Mouse (Mus musculus) intestine, embryonic 15.5 days (tissue): ENCODE data around the gene Bag2. TPM values are rescaled to one million over a fixed set of nuclear protein-coding genes. Genes with fewer than 3 reads are reported as not detected.
A peak's percentile ranks its signal among the peaks of the same experiment; 100 is the strongest.

Source experiments
- ATAC-seq: fragments of 200-750 bp; cut with Nextera tagmentation; 2 replicates; pipeline ENCODE4 v1.8.0; 2017; ENCODE audit warnings: moderate TSS enrichment, moderate library complexity
- H3K27ac ChIP-seq: fragments of 300-500 bp; sonication (generic); 2 replicates; pipeline ENCODE4 v1.5.1; 2015; ENCODE audit warnings: mild to moderate bottlenecking, inconsistent platforms
- H3K27me3 ChIP-seq: fragments of 300-500 bp; sonication (generic); replicated peaks from 2 replicates; pipeline ENCODE4 v1.6.1; 2015; ENCODE audit warnings: inconsistent platforms
- H3K36me3 ChIP-seq: fragments of 300-500 bp; sonication (generic); 2 replicates; pipeline ENCODE4 v1.6.1; 2015; ENCODE audit warnings: inconsistent platforms
- H3K4me1 ChIP-seq: fragments of 300-500 bp; sonication (generic); replicated peaks from 2 replicates; pipeline ENCODE4 v1.6.1; 2015; ENCODE audit warnings: inconsistent platforms
- H3K4me2 ChIP-seq: fragments of 300-500 bp; sonication (generic); replicated peaks from 2 replicates; pipeline ENCODE4 v1.6.1; 2015; ENCODE audit warnings: mild to moderate bottlenecking, inconsistent platforms
- H3K4me3 ChIP-seq: fragments of 300-500 bp; sonication (generic); replicated peaks from 2 replicates; pipeline ENCODE4 v1.5.1; 2015; ENCODE audit warnings: inconsistent platforms
- H3K9ac ChIP-seq: fragments of 300-500 bp; sonication (generic); 2 replicates; pipeline ENCODE4 v1.6.1; 2015; ENCODE audit warnings: inconsistent platforms
- H3K9me3 ChIP-seq: fragments of 300-500 bp; sonication (generic); 2 replicates; pipeline ENCODE4 v1.6.1; 2016; ENCODE audit warnings: inconsistent platforms
- WGBS: fragments of 180-500 bp; shearing (Covaris S2); methylation state at CpG from one replicate; pipeline ENCODE4 v1.1.7; 2015; 5-methylcytosine and 5-hydroxymethylcytosine counted together
- polyA plus RNA-seq: library from polyadenylated mRNA; unstranded; fragments of >200 nt; fragmentation: Nextera tagmentation; extraction: Ambion mirVana; gene quantifications from 2 replicates; pipeline ENCODE4 v1.2.1, GENCODE M21; 2015

Bag2 gene
- polyA plus RNA-seq, result 55.8 and 56.3 TPM in 2 replicates

DNA sequence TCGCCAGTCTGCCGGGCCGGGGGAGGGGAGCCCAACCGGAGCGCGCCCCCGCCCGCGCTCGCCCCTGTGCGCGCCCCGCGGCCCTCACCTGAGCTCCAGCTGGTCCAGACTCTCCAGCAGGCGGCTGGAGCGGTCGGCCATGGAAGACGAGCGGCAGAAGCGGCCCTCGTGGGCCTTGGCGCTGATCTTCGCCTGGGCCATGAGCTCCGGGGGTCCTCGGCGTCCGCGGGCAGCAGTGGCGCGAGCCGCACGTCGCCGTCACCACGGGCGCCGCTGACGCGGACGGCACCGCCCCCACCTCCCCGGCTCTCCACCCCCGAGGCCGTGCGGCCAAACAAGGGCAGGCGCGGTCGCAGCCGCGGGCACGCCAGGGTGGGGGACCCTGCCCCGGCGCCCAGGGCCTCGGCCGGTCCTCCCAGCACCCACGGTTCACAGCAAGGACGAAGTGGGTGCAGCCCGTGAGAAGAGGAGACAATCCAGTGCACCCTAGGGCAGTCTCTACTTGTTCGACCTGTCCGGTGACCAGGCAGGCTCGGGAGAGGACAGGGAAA lies at the start of gene Bag2:
Bag2 (minus strand) TSS at position 305 of the 551 bp plus-strand sequence.
- H3K27me3 ChIP-seq, result no peaks in the 10 kb centered on the region
- H3K9ac ChIP-seq, result peak within 1 kb of the TSS; percentile 91
- peak within 1 kb of the TSS; percentile 94 for H3K4me2 ChIP-seq
- peak; percentile 87 for ATAC-seq
- H3K4me1 ChIP-seq, result 0 out of 2 replicates have a peak, but pooled peaks cover 6% of the 10 kb centered on the region
- no peaks in the 10 kb centered on the region for H3K9me3 ChIP-seq
- H3K27ac ChIP-seq, result peak within 1 kb of the TSS; percentile 76
- WGBS, result under 1% methylated on average over 61 of the region's 61 CpGs
- no peaks in the 10 kb centered on the region for H3K36me3 ChIP-seq
- peak within 1 kb of the TSS; percentile 84 for H3K4me3 ChIP-seq

DNA sequence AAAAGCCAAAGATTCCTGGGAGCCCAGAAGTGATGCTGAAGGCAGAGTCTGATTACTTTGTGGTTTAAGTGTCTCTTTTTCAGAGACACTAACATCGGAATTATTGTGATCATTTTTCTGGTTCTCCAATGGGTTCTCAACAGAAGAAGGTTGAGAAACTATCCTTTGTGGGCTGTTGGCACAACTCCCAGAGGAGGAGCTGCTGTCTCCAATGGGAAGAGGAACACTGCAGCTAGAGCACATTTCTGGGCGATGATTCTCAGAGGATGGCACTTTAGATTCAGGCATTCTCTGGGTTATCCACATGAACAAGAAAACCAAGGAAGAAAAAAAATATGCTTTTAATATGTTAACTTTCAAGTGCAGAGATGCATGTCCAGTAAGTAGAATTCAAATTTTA lies 45.7 kb upstream of the Bag2 start:
- Histone ChIP-seq H3K27me3 (no peaks in the 10 kb centered on the region), H3K9me3 (no peaks in the 10 kb centered on the region), H3K27ac (no peak overlapping the region), H3K4me3 (no peak overlapping the region), H3K9ac (no peak overlapping the region), H3K4me1 (no peaks in the 10 kb centered on the region), H3K4me2 (no peak overlapping the region), H3K36me3 (peaks cover 20% of the 10 kb centered on the region)
- WGBS, result 100% methylated on average over 2 of the region's 2 CpGs
- ATAC-seq, result no peak

DNA sequence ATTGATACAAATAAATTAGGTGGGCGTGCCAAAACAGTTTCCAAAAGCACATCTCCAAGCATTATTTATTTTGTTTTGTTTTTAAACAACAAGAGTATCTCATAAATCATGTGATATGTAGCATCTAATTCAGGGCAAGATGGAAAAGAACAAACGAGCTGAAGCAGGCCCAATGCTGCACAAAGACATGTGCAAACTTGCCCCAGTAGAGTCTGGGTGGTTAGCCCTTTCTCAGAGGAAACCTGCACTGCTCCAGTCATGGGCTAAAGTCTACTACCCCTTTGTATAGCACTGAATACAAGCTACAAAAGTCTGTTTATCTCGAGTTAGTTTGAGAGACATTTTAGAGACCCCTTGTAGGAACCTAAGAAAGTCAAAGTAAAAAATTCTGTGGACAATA lies 42.0 kb upstream of the Bag2 start:
- ATAC-seq, result no peak
- WGBS, result 79% methylated on average over 3 of the region's 3 CpGs
- no peak overlapping the region for H3K27ac ChIP-seq
- H3K27me3 ChIP-seq, result no peaks in the 10 kb centered on the region
- no peak overlapping the region for H3K4me2 ChIP-seq
- H3K9me3 ChIP-seq, result no peaks in the 10 kb centered on the region
- no peaks in the 10 kb centered on the region for H3K4me1 ChIP-seq
- H3K4me3 ChIP-seq, result no peak overlapping the region
- no peak overlapping the region for H3K9ac ChIP-seq
- peaks cover 17% of the 10 kb centered on the region for H3K36me3 ChIP-seq

DNA sequence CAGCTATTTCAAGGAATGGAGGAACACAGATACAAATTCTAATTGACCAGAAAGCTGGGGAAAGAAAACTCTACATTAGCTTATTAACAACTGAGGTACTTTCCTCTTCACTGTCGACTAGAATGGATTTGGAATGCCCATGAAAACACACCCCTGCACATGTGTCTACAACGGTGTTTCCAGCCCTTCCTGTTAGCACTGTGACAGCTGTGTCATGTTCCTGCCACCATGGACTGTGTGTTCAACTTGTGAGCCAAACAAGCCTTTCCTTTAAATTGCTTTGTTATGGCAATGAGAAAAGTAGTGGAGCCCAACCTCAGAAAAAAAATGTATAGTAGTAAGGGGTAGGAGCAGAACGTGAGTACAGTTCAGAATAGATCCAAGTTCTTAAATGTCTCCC lies 30.9 kb upstream of the Bag2 start:
- H3K36me3 ChIP-seq, result no peaks in the 10 kb centered on the region

GRCm38 (mm10) chr1:33788072-33788471 lies 30.5 kb upstream of the Bag2 start:
- Histone ChIP-seq H3K9ac (no peak overlapping the region), H3K27me3 (no peaks in the 10 kb centered on the region), H3K27ac (no peak overlapping the region), H3K4me2 (no peak overlapping the region), H3K4me1 (no peaks in the 10 kb centered on the region), H3K4me3 (no peak overlapping the region), H3K36me3 (no peaks in the 10 kb centered on the region), H3K9me3 (no peaks in the 10 kb centered on the region)
- ATAC-seq, result no peak
- WGBS, result 70% methylated on average over 5 of the region's 5 CpGs

More for the DNA sequence above, 30.9 kb upstream of the Bag2 start:
- Histone ChIP-seq H3K27ac (no peak overlapping the region), H3K9ac (no peak overlapping the region), H3K4me2 (no peak overlapping the region), H3K9me3 (no peaks in the 10 kb centered on the region), H3K27me3 (no peaks in the 10 kb centered on the region), H3K4me3 (no peak overlapping the region), H3K4me1 (0 out of 2 replicates have a peak, but pooled peaks cover 2% of the 10 kb centered on the region)
- no peak for ATAC-seq
- WGBS, result 48% methylated on average over 3 of the region's 3 CpGs

DNA sequence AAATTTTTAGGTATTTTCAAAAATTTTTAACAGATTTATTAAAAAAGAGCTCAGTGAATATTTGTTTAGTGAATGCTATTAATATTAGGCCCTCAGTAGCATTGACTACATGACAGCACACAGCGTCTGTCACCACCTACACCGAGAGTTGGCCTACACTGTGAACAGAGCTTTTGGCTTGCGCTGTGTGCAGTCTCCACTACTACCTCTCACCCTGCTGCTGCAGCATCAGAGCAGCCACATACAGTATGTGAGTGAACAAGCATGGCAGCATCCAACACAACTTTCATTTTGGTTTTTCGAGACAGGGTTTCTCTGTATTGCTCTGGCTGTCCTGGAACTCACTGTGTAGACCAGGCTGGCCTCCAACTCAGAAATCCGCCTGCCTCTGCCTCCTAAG lies 27.0 kb upstream of the Bag2 start:
- H3K9ac ChIP-seq, result no peak overlapping the region
- no peak overlapping the region for H3K4me3 ChIP-seq
- no peaks in the 10 kb centered on the region for H3K36me3 ChIP-seq
- H3K27ac ChIP-seq, result no peak overlapping the region
- no peak overlapping the region for H3K4me2 ChIP-seq
- no peaks in the 10 kb centered on the region for H3K9me3 ChIP-seq
- ATAC-seq, result no peak
- H3K27me3 ChIP-seq, result no peaks in the 10 kb centered on the region
- no peaks in the 10 kb centered on the region for H3K4me1 ChIP-seq
- 93% methylated on average over 5 of the region's 5 CpGs for WGBS

GRCm38 (mm10) chr1:33776175-33776611 lies 18.6 kb upstream of the Bag2 start:
- Histone ChIP-seq H3K9me3 (no peaks in the 10 kb centered on the region), H3K9ac (no peak overlapping the region), H3K4me1 (no peaks in the 10 kb centered on the region), H3K27me3 (no peaks in the 10 kb centered on the region), H3K27ac (no peak overlapping the region), H3K4me2 (no peak overlapping the region), H3K4me3 (no peak overlapping the region), H3K36me3 (peaks cover 7% of the 10 kb centered on the region; the same call in 1 of the 2 replicates)
- 87% methylated on average over 14 of the region's 14 CpGs for WGBS
- no peak for ATAC-seq

DNA sequence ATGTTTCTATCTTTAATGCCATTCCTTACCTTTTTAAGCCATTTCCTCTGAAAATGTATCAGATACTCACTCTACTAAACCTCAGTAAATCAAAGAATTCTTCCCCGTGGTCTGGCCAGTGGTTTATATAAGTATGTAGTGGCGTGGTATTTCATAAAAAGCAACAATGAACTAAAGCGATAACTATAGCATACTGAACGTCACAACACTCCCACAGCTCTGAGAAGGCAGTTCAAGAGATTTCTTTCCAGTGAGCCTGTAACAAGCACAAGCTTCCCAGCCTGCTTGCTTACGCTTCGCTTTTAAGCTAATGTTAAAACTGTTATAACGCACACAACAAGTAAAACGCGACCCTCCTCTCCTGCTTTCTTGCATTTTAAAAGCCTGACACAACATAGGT lies 14.5 kb upstream of the Bag2 start:
- Histone ChIP-seq H3K27ac (no peak overlapping the region), H3K9me3 (no peaks in the 10 kb centered on the region), H3K27me3 (no peaks in the 10 kb centered on the region), H3K4me2 (no peak overlapping the region), H3K9ac (no peak overlapping the region), H3K36me3 (peaks cover 12% of the 10 kb centered on the region), H3K4me3 (no peak overlapping the region), H3K4me1 (no peaks in the 10 kb centered on the region)
- ATAC-seq, result no peak
- 94% methylated on average over 9 of the region's 9 CpGs for WGBS

DNA sequence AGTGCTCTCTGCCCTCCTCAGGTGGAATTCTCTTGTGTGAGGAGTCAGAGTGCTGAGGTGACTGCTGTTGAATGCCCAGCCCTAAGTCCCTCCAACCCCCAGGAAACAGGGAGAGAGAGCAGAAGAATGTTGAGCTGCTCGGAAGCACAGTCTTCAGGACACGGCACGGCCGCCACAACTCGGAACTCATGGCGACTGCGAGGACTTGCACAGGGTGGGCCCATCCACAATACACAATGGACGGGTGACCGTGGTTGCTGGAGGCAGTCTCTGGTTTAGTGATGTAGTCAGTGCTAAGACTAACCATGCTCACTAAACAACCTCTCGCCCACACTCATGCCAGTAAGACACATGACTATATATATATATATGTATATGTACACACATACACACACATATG lies 14.0 kb upstream of the Bag2 start:
- Histone ChIP-seq H3K9ac (no peak overlapping the region), H3K27me3 (no peaks in the 10 kb centered on the region), H3K4me1 (no peaks in the 10 kb centered on the region), H3K4me2 (no peak overlapping the region), H3K36me3 (peaks cover 10% of the 10 kb centered on the region), H3K4me3 (no peak overlapping the region), H3K27ac (no peak overlapping the region), H3K9me3 (no peaks in the 10 kb centered on the region)
- ATAC-seq, result no peak
- WGBS, result 92% methylated on average over 10 of the region's 10 CpGs

DNA sequence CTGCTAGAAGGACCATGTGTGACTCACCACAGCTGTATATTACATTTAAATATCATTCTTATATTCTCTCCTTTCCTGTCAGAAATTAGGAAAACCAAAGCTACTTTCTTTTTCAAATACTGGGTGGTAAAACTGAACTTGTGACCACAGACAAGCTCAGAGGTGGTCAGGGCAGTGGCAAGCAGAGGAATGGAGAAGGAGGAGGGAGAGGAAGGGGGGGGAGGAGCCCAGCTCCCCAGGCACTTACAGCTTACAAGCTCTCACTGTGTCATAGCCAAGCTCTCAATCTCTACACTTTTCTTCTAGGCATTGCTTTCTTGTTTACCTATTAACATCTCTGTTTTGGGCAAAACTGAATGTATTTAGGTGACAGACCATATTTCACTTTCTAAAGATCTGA lies 11.2 kb upstream of the Bag2 start:
- no peak overlapping the region for H3K9ac ChIP-seq
- no peaks in the 10 kb centered on the region for H3K4me1 ChIP-seq
- no peaks in the 10 kb centered on the region for H3K27me3 ChIP-seq

GRCm38 (mm10) chr1:33768091-33768787 lies 10.6 kb upstream of the Bag2 start:
- H3K4me2 ChIP-seq, result no peak overlapping the region
- no peaks in the 10 kb centered on the region for H3K4me1 ChIP-seq
- H3K9me3 ChIP-seq, result no peaks in the 10 kb centered on the region
- peaks cover 6% of the 10 kb centered on the region for H3K36me3 ChIP-seq
- no peaks in the 10 kb centered on the region for H3K27me3 ChIP-seq
- H3K4me3 ChIP-seq, result no peak overlapping the region
- H3K9ac ChIP-seq, result no peak overlapping the region
- no peak overlapping the region for H3K27ac ChIP-seq
- no peak for ATAC-seq
- WGBS, result 86% methylated on average over 1 of the region's 1 CpGs

More for the DNA sequence above, 11.2 kb upstream of the Bag2 start:
- no peak for ATAC-seq
- H3K4me2 ChIP-seq, result no peak overlapping the region
- H3K9me3 ChIP-seq, result no peaks in the 10 kb centered on the region
- peaks cover 6% of the 10 kb centered on the region for H3K36me3 ChIP-seq
- no peak overlapping the region for H3K27ac ChIP-seq
- H3K4me3 ChIP-seq, result no peak overlapping the region

- no peak overlapping the region for H3K4me2 ChIP-seq
- no peak overlapping the region for H3K4me3 ChIP-seq
- H3K27ac ChIP-seq, result no peak overlapping the region
- H3K9ac ChIP-seq, result no peak overlapping the region
- no peaks in the 10 kb centered on the region for H3K27me3 ChIP-seq
- no peaks in the 10 kb centered on the region for H3K9me3 ChIP-seq
- H3K36me3 ChIP-seq, result peaks cover 6% of the 10 kb centered on the region
- no peaks in the 10 kb centered on the region for H3K4me1 ChIP-seq
- ATAC-seq, result no peak
- WGBS, result 71% methylated on average over 16 of the region's 16 CpGs
Observed at GRCm38 (mm10) chr1:33766520-33767508, 9.2 kb upstream of the Bag2 start.
